Mouse (Mus musculus) macrophage (primary cell): ENCODE data around the gene Elovl5. TPM values are rescaled to one million over a fixed set of nuclear protein-coding genes. Genes with fewer than 3 reads are reported as not detected.
"Not testable (repeated sequence)": the region's sequence is repeated elsewhere in the genome, so short reads cannot be mapped to it uniquely, and the experiment has no call there.

Experiments
- H3K27ac ChIP-seq: fragments of 350-480 bp; formaldehyde crosslinking; 2 replicates; pipeline ENCODE4 v1.9.0; 2021
- H3K36me3 ChIP-seq: fragments of 350-480 bp; formaldehyde crosslinking; 2 replicates; pipeline ENCODE4 v1.9.0; 2021; ENCODE audit errors: inconsistent target
- H3K4me3 ChIP-seq: fragments of 350-480 bp; formaldehyde crosslinking; 2 replicates; pipeline ENCODE4 v1.9.0; 2021; ENCODE audit errors: inconsistent target
- H3K79me2 ChIP-seq: fragments of 350-480 bp; formaldehyde crosslinking; 2 replicates; pipeline ENCODE4 v1.9.0; 2021; ENCODE audit errors: inconsistent target
- WGBS: methylation state at CpG from one replicate; pipeline ENCODE4 v1.1.7; 2026; ENCODE audit warnings: inconsistent platforms; ENCODE audit not compliant: missing documents; 5-methylcytosine and 5-hydroxymethylcytosine counted together
- polyA plus RNA-seq: library from polyadenylated mRNA; stranded (reverse); fragments of 250-400 nt; gene quantifications from 3 replicates; pipeline ENCODE4 v1.2.4, GENCODE M21; 2018; ENCODE audit warnings: inconsistent platforms

Elovl5 gene
- polyA plus RNA-seq, 1 experiment from 2014 or later, result 74.3 TPM

DNA sequence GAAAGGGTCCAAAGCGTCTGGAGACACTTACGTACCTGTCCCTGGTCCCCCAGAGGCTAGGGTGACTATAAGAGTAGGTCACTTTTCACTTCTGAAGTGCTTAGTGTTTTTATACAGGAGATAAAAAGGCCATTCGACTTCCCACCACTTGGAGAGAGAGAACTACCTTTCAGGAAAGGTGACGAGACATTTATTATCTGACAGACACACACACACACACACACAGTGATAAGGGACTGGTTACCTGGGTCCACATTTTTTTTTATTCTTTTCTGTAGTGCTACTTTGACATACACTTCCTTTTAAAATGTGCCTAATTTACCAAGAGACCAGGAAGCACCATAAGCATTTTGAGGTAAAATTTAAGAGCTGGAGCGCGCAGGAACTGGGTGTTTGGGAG, 66.4 kb downstream of the Elovl5 start:
- 84% methylated on average over 6 of the region's 6 CpGs for WGBS
- no peak overlapping the region for H3K4me3 ChIP-seq
- no peaks in the 10 kb centered on the region for H3K79me2 ChIP-seq
- H3K27ac ChIP-seq, result no peak overlapping the region
- peaks cover 46% of the 10 kb centered on the region for H3K36me3 ChIP-seq

GRCm38 (mm10) chr9:77986153-77986795, 69.1 kb downstream of the Elovl5 start:
- 85% methylated on average over 8 of the region's 8 CpGs for WGBS
- Histone ChIP-seq H3K4me3 (no peak overlapping the region), H3K27ac (no peak overlapping the region), H3K36me3 (peaks cover 26% of the 10 kb centered on the region), H3K79me2 (no peaks in the 10 kb centered on the region)

DNA sequence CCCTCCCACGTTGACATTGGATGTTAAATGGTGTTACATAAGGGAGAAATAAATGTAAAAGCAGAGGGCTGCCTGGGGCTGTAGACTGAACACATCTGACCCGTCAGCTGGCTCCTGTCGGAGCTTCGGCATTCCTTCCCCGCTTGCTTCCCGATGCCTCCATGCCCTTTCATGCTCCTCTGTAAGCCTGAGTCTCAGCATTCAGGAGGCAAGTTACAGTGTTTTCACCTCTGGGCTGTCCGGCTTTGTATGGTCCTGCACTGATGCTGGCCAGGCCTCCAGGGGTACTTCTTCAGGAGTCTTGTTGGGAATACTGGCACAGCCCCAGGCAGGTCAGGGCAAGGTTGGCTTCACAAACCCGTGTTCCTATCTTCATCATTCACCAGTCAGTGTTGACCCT, 72.5 kb downstream of the Elovl5 start:
- Histone ChIP-seq H3K27ac (no peak overlapping the region), H3K36me3 (no peaks in the 10 kb centered on the region), H3K4me3 (no peak overlapping the region), H3K79me2 (no peaks in the 10 kb centered on the region)
- WGBS, result 92% methylated on average over 8 of the region's 8 CpGs

GRCm38 (mm10) chr9:77990278-77990677, 73.1 kb downstream of the Elovl5 start:
- Histone ChIP-seq H3K27ac (no peak overlapping the region), H3K79me2 (no peaks in the 10 kb centered on the region), H3K4me3 (no peak overlapping the region), H3K36me3 (no peaks in the 10 kb centered on the region)
- 89% methylated on average over 8 of the region's 8 CpGs for WGBS

DNA sequence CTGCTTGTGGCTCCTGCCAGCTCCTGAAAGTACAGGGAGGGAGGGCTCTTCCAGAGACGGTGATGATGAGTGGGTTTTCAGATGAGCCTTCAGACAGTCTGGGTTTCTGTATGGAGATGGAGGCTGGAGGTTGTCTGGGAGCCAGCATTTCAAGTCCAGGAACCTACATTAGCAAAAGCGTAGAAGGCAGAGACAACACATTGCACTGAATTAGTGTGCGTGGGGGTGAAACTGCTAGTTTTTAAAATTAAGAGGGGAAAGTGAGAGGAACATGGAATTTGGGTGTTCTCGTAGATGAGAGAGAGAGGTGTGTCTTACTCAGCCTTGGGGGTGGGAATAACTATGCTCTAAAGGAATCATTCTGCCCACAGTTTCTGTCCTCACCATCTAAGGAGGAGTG, 74.5 kb downstream of the Elovl5 start:
- Histone ChIP-seq H3K4me3 (no peak overlapping the region), H3K27ac (no peak overlapping the region), H3K79me2 (no peaks in the 10 kb centered on the region), H3K36me3 (no peaks in the 10 kb centered on the region)
- 93% methylated on average over 4 of the region's 4 CpGs for WGBS

DNA sequence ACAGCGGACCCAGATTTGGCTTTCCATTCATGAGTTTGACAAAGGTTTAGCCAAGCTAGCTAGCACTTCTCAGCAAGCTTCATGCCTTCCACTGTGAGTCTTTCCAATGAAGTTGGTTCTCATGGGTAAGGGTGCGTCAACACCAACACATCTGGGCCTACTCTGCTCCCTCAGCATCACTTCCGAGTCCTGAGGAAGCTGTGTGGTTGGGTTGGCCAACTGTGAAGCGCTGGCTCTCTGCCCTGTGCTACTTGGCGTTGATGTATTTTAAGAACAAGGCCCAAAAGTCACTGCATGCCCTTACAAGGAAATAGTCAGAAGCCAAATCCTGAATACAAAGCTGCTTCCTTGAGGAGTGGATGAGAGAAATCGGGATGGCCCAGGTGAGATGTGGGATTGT, 75.1 kb downstream of the Elovl5 start:
- Histone ChIP-seq H3K36me3 (no peaks in the 10 kb centered on the region), H3K4me3 (no peak overlapping the region), H3K79me2 (no peaks in the 10 kb centered on the region), H3K27ac (no peak overlapping the region)
- 55% methylated on average over 6 of the region's 6 CpGs for WGBS

DNA sequence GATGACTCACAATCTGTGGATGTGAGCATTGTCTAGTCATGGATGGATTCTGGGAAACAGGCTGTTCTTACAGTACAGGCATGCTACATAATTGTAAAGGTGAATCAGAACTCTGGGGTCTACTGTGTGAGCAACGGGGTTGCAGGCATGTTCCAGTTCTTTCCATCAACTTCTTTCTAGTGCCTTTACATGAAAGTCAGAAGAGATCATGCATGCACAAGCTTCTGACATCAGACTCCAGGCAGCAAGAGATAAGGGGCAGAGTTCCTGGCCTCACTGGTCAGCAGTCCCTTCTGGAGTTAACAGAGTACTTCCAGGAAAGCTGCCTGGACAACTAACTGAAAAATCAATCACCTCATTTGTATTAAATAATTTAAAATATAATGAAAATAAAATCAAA, 75.9 kb downstream of the Elovl5 start:
- H3K27ac ChIP-seq, result no peak overlapping the region
- 100% methylated on average over 1 of the region's 1 CpGs for WGBS
- no peaks in the 10 kb centered on the region for H3K79me2 ChIP-seq
- H3K4me3 ChIP-seq, result no peak overlapping the region
- H3K36me3 ChIP-seq, result no peaks in the 10 kb centered on the region

- H3K79me2 ChIP-seq, H3K4me3 ChIP-seq, H3K27ac ChIP-seq, H3K36me3 ChIP-seq: not testable (repeated sequence)
- WGBS, result 95% methylated on average over 2 of the region's 2 CpGs
These were observed 76.5 kb downstream of the Elovl5 start for GRCm38 (mm10) chr9:77993538-77994255.

DNA sequence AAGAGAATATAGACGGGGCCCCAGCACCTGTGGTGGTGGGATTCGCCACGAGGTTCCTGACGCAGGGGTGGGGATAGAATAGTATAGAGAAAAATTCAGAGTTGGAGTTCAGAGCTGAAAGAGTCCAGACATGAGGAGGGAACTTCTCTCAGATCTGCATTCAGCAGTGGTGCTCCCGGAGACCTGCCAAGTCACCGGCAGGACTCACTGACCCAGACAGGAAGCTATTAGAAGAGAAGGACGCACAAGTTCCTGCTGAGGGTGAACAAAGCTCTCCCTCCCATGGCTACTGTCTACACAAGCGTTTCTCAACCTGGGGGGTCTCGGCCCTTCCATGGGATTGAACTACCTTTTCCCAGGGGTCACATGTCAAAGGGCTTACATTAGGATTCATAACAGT, 78.1 kb downstream of the Elovl5 start:
- WGBS, result 31% methylated on average over 9 of the region's 9 CpGs
- Histone ChIP-seq H3K36me3 (no peaks in the 10 kb centered on the region), H3K79me2 (no peaks in the 10 kb centered on the region), H3K27ac (no peak overlapping the region), H3K4me3 (no peak overlapping the region)

DNA sequence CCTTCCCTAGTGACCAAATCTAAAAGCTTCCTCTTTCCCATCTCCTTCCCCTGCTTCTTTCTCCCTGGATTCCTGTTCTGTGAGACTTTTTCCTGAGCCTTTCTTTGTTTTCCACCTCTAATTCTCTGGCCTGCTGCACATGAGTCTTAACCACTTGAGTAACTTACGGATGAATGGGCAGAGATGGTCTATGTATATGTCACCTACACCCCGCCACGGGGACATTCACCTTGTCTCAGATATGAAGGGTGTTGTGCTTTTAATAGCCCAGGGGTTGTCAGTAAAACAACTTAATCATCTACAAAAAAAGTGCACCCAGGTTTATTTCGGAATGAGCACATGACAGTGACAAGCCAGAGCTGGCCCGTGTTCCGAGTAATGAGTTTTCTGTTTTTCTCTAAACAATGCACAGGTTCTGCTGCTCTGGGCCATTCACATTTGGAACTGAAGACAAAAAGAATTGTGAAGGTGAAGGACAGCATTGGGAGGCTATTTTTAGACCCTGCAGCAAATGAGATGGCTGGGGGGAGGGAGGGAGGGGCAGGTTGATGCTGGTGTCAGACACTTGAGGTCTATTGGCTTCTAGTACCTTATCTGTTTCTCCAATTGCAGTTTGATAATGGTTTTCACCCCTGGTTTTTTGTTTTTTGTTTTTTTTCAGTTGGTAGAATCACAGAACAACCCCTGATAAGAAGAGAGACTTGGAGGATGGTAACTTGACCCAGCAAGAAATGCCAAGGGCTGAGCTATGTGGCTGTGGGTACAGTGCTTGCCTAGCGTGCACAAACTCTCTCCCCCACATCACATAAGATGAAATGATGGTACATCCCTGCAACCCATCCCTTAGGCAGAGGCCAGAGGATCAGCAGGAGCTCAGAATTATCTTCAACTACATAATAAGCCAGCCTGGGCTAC, 83.7 kb downstream of the Elovl5 start:
- 93% methylated on average over 7 of the region's 7 CpGs for WGBS
- Histone ChIP-seq H3K79me2 (no peaks in the 10 kb centered on the region), H3K4me3 (no peak overlapping the region), H3K36me3 (no peaks in the 10 kb centered on the region), H3K27ac (no peak overlapping the region)

DNA sequence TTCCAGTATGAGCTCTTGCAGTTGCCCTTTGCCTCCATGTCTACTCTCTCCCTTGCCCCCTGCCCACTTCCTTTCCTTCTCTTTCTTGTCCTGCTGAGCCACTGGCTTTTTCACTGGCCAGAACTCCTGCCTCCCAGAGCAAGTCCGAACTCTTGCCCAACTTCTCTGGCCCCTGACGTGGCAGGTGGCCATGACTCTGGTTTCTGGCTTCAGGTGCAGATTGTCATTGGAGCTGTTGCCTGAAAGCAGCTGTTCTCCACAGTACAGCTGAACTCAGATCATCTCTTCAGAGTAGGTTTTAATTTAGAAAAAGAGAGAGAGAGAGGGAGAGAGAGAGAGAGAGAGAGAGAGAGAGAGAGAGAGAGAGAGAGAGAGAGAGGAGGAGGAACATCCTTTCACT, 86.1 kb downstream of the Elovl5 start:
- WGBS, result 78% methylated on average over 2 of the region's 2 CpGs
- H3K4me3 ChIP-seq, result no peak overlapping the region
- no peaks in the 10 kb centered on the region for H3K36me3 ChIP-seq
- no peaks in the 10 kb centered on the region for H3K79me2 ChIP-seq
- H3K27ac ChIP-seq, result no peak overlapping the region

DNA sequence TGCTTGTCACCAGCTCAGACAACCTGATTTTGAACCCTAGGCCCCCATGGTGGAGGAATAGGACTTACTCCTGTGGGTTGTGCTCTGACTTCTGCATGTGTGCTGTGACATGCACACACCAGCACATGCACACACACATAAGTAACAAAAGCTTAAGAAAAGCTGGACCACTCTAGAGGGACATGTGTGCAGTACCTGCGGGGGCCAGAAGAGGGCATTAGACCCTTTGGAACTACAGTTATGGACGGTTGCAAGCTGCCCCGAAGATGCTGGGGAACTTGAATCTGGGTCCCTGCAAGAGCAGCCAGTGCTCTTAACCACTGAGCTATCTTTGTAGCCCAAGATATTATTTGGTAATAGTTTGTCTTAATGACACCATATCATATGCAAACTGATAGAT, 88.3 kb downstream of the Elovl5 start:
- H3K27ac ChIP-seq, result no peak overlapping the region
- no peak overlapping the region for H3K4me3 ChIP-seq
- H3K79me2 ChIP-seq, result no peaks in the 10 kb centered on the region
- H3K36me3 ChIP-seq, result no peaks in the 10 kb centered on the region
- WGBS, result 43% methylated on average over 3 of the region's 3 CpGs

GRCm38 (mm10) chr9:78006209-78007001, 89.2 kb downstream of the Elovl5 start:
- no peak overlapping the region for H3K4me3 ChIP-seq
- no peaks in the 10 kb centered on the region for H3K36me3 ChIP-seq
- H3K27ac ChIP-seq, result no peak overlapping the region
- no peaks in the 10 kb centered on the region for H3K79me2 ChIP-seq
- 51% methylated on average over 19 of the region's 19 CpGs for WGBS

DNA sequence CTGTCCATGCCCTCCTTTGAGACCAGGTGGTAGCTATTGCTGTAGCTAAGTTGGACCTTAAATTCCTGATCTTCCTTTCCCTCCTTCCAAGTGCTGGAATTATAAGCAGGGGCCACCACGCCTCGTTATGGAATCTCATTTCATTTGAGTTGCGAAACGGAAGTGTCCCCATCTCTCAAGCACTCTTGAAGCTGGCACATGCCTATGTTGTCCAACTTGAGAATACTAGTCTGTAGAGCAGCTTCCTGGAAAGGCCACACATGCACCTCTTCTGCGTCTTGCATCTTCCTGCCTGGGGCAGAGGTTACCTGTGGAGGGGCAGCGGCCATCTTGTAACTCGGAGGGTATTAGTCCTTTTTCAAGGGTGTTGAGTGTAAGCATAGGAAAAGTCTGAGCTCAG, 92.2 kb downstream of the Elovl5 start:
- H3K27ac ChIP-seq, result no peak overlapping the region
- no peak overlapping the region for H3K4me3 ChIP-seq
- no peaks in the 10 kb centered on the region for H3K36me3 ChIP-seq
- H3K79me2 ChIP-seq, result no peaks in the 10 kb centered on the region
- 83% methylated on average over 7 of the region's 7 CpGs for WGBS
